Comparison of ENCODE assay signal across 8 mouse cellular contexts in genomic region chr9:66833851-66834250, GRCm38 (mm10). TPM values are rescaled to one million over a fixed set of nuclear protein-coding genes. Genes with fewer than 3 reads are reported as not detected.
DNase-seq lines count a peak whose midpoint lies in the region; ATAC-seq and TF ChIP-seq lines count a peak whose summit lies in the region.

No protein-coding gene starts in this region.

- H3K27ac ChIP-seq in heart, adult 2 months = no peak overlapping the region
- H3K27ac ChIP-seq in heart, postnatal 0 days (ENCODE audit: low read depth) = no peak overlapping the region
- no peak overlapping the region for H3K27ac ChIP-seq in midbrain, embryonic 15.5 days

- H3K79me2 ChIP-seq in heart, adult 2 months (replicated peaks; ENCODE audit: control insufficient read depth, insufficient read depth, low read length) = no peaks in the 10 kb centered on the region

- no peaks in the 10 kb centered on the region for H3K9me3 ChIP-seq in heart, postnatal 0 days (replicated peaks; ENCODE audit: control insufficient read depth, low read length)
- no peaks in the 10 kb centered on the region for H3K9me3 ChIP-seq in midbrain, embryonic 15.5 days

- peaks cover 2% of the 10 kb centered on the region for H3K4me1 ChIP-seq in heart, adult 2 months (ENCODE audit: control insufficient read depth, insufficient read depth, low read length)
- peaks cover 10% of the 10 kb centered on the region for H3K4me1 ChIP-seq in heart, postnatal 0 days (ENCODE audit: control insufficient read depth, insufficient read depth)
- peaks cover 13% of the 10 kb centered on the region for H3K4me1 ChIP-seq in midbrain, embryonic 15.5 days

- peak overlapping the region; percentile 86; the same call in 1 of the 2 replicates for H3K4me3 ChIP-seq in heart, adult 2 months
- H3K4me3 ChIP-seq in heart, postnatal 0 days (ENCODE audit: low read depth, low read length) = peak overlapping the region; percentile 66
- H3K4me3 ChIP-seq in midbrain, embryonic 15.5 days = peak overlapping the region; percentile 45

- H3K36me3 ChIP-seq in heart, adult 2 months (ENCODE audit: control insufficient read depth, insufficient read depth, low read length) = no peaks in the 10 kb centered on the region
- no peaks in the 10 kb centered on the region for H3K36me3 ChIP-seq in heart, postnatal 0 days (replicated peaks; ENCODE audit: control insufficient read depth, insufficient read depth, low read length)
- no peaks in the 10 kb centered on the region for H3K36me3 ChIP-seq in midbrain, embryonic 15.5 days (replicated peaks)

- 40% methylated on average over 7 of the region's 7 CpGs for WGBS in heart, adult 2 months
- 36% methylated on average over 7 of the region's 7 CpGs for WGBS in heart, postnatal 0 days
- 15% methylated on average over 7 of the region's 7 CpGs for WGBS in midbrain, embryonic 15.5 days

- ATAC-seq in heart, postnatal 0 days (ENCODE audit: insufficient read depth, low read depth) = no peak
- no peak for ATAC-seq in midbrain, embryonic 15.5 days (replicated peaks)
- no peak for ATAC-seq in activated CD4-positive, CD25-positive, alpha-beta regulatory T cell, adult 4 months
- ATAC-seq in CD4-positive, CD25-positive, alpha-beta regulatory T cell, adult 4 months = no peak

- TF ChIP-seq EP300 in heart, adult 2 months (IDR thresholded peaks at IDR 0.05; ENCODE audit: insufficient read depth, low read depth, low read length) = no peak
- no peak for TF ChIP-seq EP300 in heart, postnatal 0 days (IDR thresholded peaks at IDR 0.05; ENCODE audit: low read depth)

- no peak overlapping the region; the same call in 1 of the 2 replicates for H3K9ac ChIP-seq in heart, adult 2 months (ENCODE audit: low read depth, low read length)
- H3K9ac ChIP-seq in heart, postnatal 0 days (replicated peaks; ENCODE audit: low read depth, low read length) = no peak overlapping the region
- peak overlapping the region; percentile 43; the same call in 1 of the 2 replicates for H3K9ac ChIP-seq in midbrain, embryonic 15.5 days

- no peak for TF ChIP-seq CTCF in heart, adult 2 months (IDR thresholded peaks at IDR 0.05)
- no peak for TF ChIP-seq CTCF in heart, postnatal 0 days (IDR thresholded peaks at IDR 0.05; ENCODE audit: low read depth)

- no peak for DNase-seq in heart, adult 2 months
- no peak for DNase-seq in heart, adult 18-20 months
- DNase-seq in cerebellum, adult 18-20 months = peak; percentile 18 to 26
- no peak for DNase-seq in heart, postnatal 0 days (ENCODE audit: low spot score)
- peak; percentile 13 to 49 for DNase-seq in kidney, postnatal 4 days

- intact Hi-C loops in heart, adult 2 months (cut with DNase I) = loop anchor here (2.0 to 5.0 kb wide), 3 partner anchors 39 to 103 kb away; partner anchors contain the start of genes Aph1b and Rab8b

- H3K4me2 ChIP-seq in heart, postnatal 0 days (ENCODE audit: low read depth, low read length) = peak overlapping the region; percentile 88
- H3K4me2 ChIP-seq in midbrain, embryonic 15.5 days = peak overlapping the region; percentile 97

- no peak for TF ChIP-seq POLR2A in heart, adult 2 months (IDR thresholded peaks at IDR 0.05; ENCODE audit: insufficient read depth, low read depth, low read length)

- H3K27me3 ChIP-seq in heart, adult 2 months (ENCODE audit: control insufficient read depth, insufficient read depth, low read length) = no peaks in the 10 kb centered on the region
- H3K27me3 ChIP-seq in heart, postnatal 0 days (ENCODE audit: control insufficient read depth, insufficient read depth, low read length) = no peaks in the 10 kb centered on the region
- H3K27me3 ChIP-seq in midbrain, embryonic 15.5 days (replicated peaks) = 0 out of 2 replicates have a peak, but pooled peaks cover 7% of the 10 kb centered on the region

RNA-seq across cellular contexts. Expression of gene Aph1c, which starts 0.7 kb away (rescaled TPM):
- 1 to 10 TPM; 1.1 to 1.2 TPM for total RNA-seq in heart, adult 2 months (2021)
- polyA plus RNA-seq in heart, adult 2 months (2012; rRNA removed) = 0.43 and 2.4 TPM in 2 replicates
- 1 to 10 TPM in 1 of 2 experiments, under 1 TPM in 1; 0.72 to 2.6 TPM for total RNA-seq in heart, adult 18-20 months (2021)
- 0.69 and 3.1 TPM in 2 replicates for total RNA-seq in heart, postnatal 0 days (2014; rRNA removed; ENCODE audit: low replicate concordance)
- 1.7 and 1.9 TPM in 2 replicates for polyA plus RNA-seq in heart, postnatal 0 days (2015; fragmentation: Nextera tagmentation; extraction: Ambion mirVana)
- 2.6 and 3.2 TPM in 2 replicates for polyA plus RNA-seq in midbrain, embryonic 15.5 days (2015; fragmentation: Nextera tagmentation; extraction: Ambion mirVana)
- polyA plus RNA-seq in activated CD4-positive, CD25-positive, alpha-beta regulatory T cell, adult 4 months (2017; shearing (Covaris generic)) = 1 to 10 TPM in 1 of 2 experiments, not detected in 1; 1.2 TPM
- polyA plus RNA-seq in CD4-positive, CD25-positive, alpha-beta regulatory T cell, adult 4 months (2017; shearing (Covaris generic)) = under 1 TPM; 0.38 to 0.44 TPM

RNA-seq across cellular contexts. Expression of gene Gm10647, which starts 37.0 kb away (rescaled TPM):
- under 1 TPM; 0.14 to 0.16 TPM for total RNA-seq in heart, adult 2 months (2021)
- 0.10 and 0.26 TPM in 2 replicates for polyA plus RNA-seq in heart, adult 2 months (2012; rRNA removed)
- not detected for total RNA-seq in heart, adult 18-20 months (2021)
- total RNA-seq in heart, postnatal 0 days (2014; rRNA removed; ENCODE audit: low replicate concordance) = 0.08 TPM in 1 of 2 replicates, not detected in the other
- 0.33 and 0.34 TPM in 2 replicates for polyA plus RNA-seq in heart, postnatal 0 days (2015; fragmentation: Nextera tagmentation; extraction: Ambion mirVana)
- 0.54 and 0.58 TPM in 2 replicates for polyA plus RNA-seq in midbrain, embryonic 15.5 days (2015; fragmentation: Nextera tagmentation; extraction: Ambion mirVana)
- not detected for polyA plus RNA-seq in activated CD4-positive, CD25-positive, alpha-beta regulatory T cell, adult 4 months (2017; shearing (Covaris generic))
- polyA plus RNA-seq in CD4-positive, CD25-positive, alpha-beta regulatory T cell, adult 4 months (2017; shearing (Covaris generic)) = under 1 TPM in 1 of 2 experiments, not detected in 1; 0.17 TPM

RNA-seq across cellular contexts. Expression of gene Aph1b, which starts 38.6 kb away (rescaled TPM):
- total RNA-seq in heart, adult 2 months (2021) = 1 to 10 TPM; 4.3 to 5.2 TPM
- 2.3 and 5.4 TPM in 2 replicates for polyA plus RNA-seq in heart, adult 2 months (2012; rRNA removed)
- 1 to 10 TPM; 5.7 to 6.2 TPM for total RNA-seq in heart, adult 18-20 months (2021)
- total RNA-seq in heart, postnatal 0 days (2014; rRNA removed; ENCODE audit: low replicate concordance) = 5.9 and 6.0 TPM in 2 replicates
- polyA plus RNA-seq in heart, postnatal 0 days (2015; fragmentation: Nextera tagmentation; extraction: Ambion mirVana) = 5.4 and 5.8 TPM in 2 replicates
- polyA plus RNA-seq in midbrain, embryonic 15.5 days (2015; fragmentation: Nextera tagmentation; extraction: Ambion mirVana) = 21.5 and 23.1 TPM in 2 replicates
- polyA plus RNA-seq in activated CD4-positive, CD25-positive, alpha-beta regulatory T cell, adult 4 months (2017; shearing (Covaris generic)) = 1 to 10 TPM in 1 of 2 experiments, under 1 TPM in 1; 0.63 to 2.2 TPM
- polyA plus RNA-seq in CD4-positive, CD25-positive, alpha-beta regulatory T cell, adult 4 months (2017; shearing (Covaris generic)) = 1 to 10 TPM in 1 of 2 experiments, under 1 TPM in 1; 0.79 to 1.1 TPM

Comparison
In these comparisons a context has a peak if more than half of its experiments do, and no peak if none do; other contexts are left out.
1. DNase-seq: peak in cerebellum, adult 18-20 months (2 of 2) and kidney, postnatal 4 days (2 of 2); none in heart, adult 2 months (0 of 2), heart, adult 18-20 months (0 of 2) and heart, postnatal 0 days (single experiment).
2. Peak in every context shown above with its lines, with median percentiles within 50 percentile points of each other: H3K4me3 ChIP-seq.